ENCODE assay signal across 15 mouse cellular contexts in genomic region chr8:45621576-45622178, GRCm38 (mm10).
DNase-seq lines count a peak whose midpoint lies in the region; ATAC-seq and TF ChIP-seq lines count a peak whose summit lies in the region.
"Had no signal": no experiment of that assay in that cellular context is flagged by ENCODE, and none has a peak within 500 bp of the region (broad histone marks: within the 10 kb centered on the region; RNA-seq: fewer than 3 reads in every experiment).

No protein-coding gene starts in this region.

- H3K27ac ChIP-seq in forebrain, embryonic 10.5 days = peak overlapping the region; percentile 35; the same call in 1 of the 2 replicates
- H3K27ac ChIP-seq in forebrain, embryonic 14.5 days (ENCODE audit: low read depth, low read length) = no peak overlapping the region
- no peak overlapping the region; the same call in 1 of the 2 replicates for H3K27ac ChIP-seq in embryonic facial prominence, embryonic 10.5 days (replicated peaks)
- 0 out of 2 replicates have a peak overlapping the region, but pooled peaks have one; percentile 26 for H3K27ac ChIP-seq in kidney, adult 2 months (ENCODE audit: insufficient read depth, low read depth, low read length)
- peak overlapping the region; percentile 64 for H3K27ac ChIP-seq in limb, embryonic 10.5 days
- no peak overlapping the region for H3K27ac ChIP-seq in hindbrain, embryonic 10.5 days
- H3K27ac ChIP-seq in hindbrain, embryonic 12.5 days = no peak overlapping the region
- H3K27ac ChIP-seq: forebrain, embryonic 12.5 days; neural tube, embryonic 13.5 days had no signal

- no peak for TF ChIP-seq POLR2A in kidney, adult 2 months (IDR thresholded peaks at IDR 0.05; ENCODE audit: low read depth, low read length)

- no peak for DNase-seq in forebrain, embryonic 10.5 days (ENCODE audit: extremely low spot score, low spot score)
- DNase-seq in forebrain, embryonic 14.5 days (ENCODE audit: low spot score) = no peak
- peak; percentile 39 for DNase-seq in embryonic facial prominence, embryonic 10.5 days (ENCODE audit: low spot score)
- DNase-seq in kidney, adult 2 months = no peak
- no peak for DNase-seq in limb, embryonic 10.5 days (ENCODE audit: low spot score)
- no peak for DNase-seq in hindbrain, embryonic 10.5 days (ENCODE audit: low spot score)
- DNase-seq: adrenal gland, postnatal 14 days; cerebellum, adult 9-11 months; heart, postnatal 36 days; lung, embryonic 14.5 days; thymus, postnatal 14 days had no signal

- no peaks in the 10 kb centered on the region for H3K36me3 ChIP-seq in forebrain, embryonic 10.5 days (replicated peaks)
- no peaks in the 10 kb centered on the region for H3K36me3 ChIP-seq in forebrain, embryonic 14.5 days (ENCODE audit: control insufficient read depth, insufficient read depth, low read length)
- no peaks in the 10 kb centered on the region for H3K36me3 ChIP-seq in embryonic facial prominence, embryonic 10.5 days (replicated peaks)
- no peaks in the 10 kb centered on the region for H3K36me3 ChIP-seq in kidney, adult 2 months (ENCODE audit: control insufficient read depth, insufficient read depth, low read length)
- no peaks in the 10 kb centered on the region for H3K36me3 ChIP-seq in limb, embryonic 10.5 days
- H3K36me3 ChIP-seq in hindbrain, embryonic 10.5 days = no peaks in the 10 kb centered on the region
- no peaks in the 10 kb centered on the region for H3K36me3 ChIP-seq in hindbrain, embryonic 12.5 days
- H3K36me3 ChIP-seq: forebrain, embryonic 12.5 days had no signal

- H3K9ac ChIP-seq in forebrain, embryonic 14.5 days (ENCODE audit: low read length) = no peak overlapping the region
- no peak overlapping the region for H3K9ac ChIP-seq in hindbrain, embryonic 12.5 days
- H3K9ac ChIP-seq: forebrain, embryonic 12.5 days; lung, embryonic 14.5 days; neural tube, embryonic 13.5 days had no signal

- H3K4me2 ChIP-seq in forebrain, embryonic 14.5 days (ENCODE audit: low read length) = no peak overlapping the region
- no peak overlapping the region for H3K4me2 ChIP-seq in hindbrain, embryonic 12.5 days (replicated peaks)
- H3K4me2 ChIP-seq: forebrain, embryonic 12.5 days; lung, embryonic 14.5 days; neural tube, embryonic 13.5 days had no signal

- H3K27me3 ChIP-seq in forebrain, embryonic 10.5 days (ENCODE audit: poor library complexity, severe bottlenecking) = no peaks in the 10 kb centered on the region; the same call in 1 of the 2 replicates
- H3K27me3 ChIP-seq in forebrain, embryonic 14.5 days (replicated peaks; ENCODE audit: control insufficient read depth, insufficient read depth, low read length) = no peaks in the 10 kb centered on the region
- H3K27me3 ChIP-seq in embryonic facial prominence, embryonic 10.5 days (replicated peaks; ENCODE audit: low read depth, poor library complexity, severe bottlenecking) = no peaks in the 10 kb centered on the region
- no peaks in the 10 kb centered on the region for H3K27me3 ChIP-seq in kidney, adult 2 months (replicated peaks; ENCODE audit: control insufficient read depth, insufficient read depth, low read length)
- no peaks in the 10 kb centered on the region for H3K27me3 ChIP-seq in limb, embryonic 10.5 days (ENCODE audit: low read depth, poor library complexity, severe bottlenecking)
- no peaks in the 10 kb centered on the region for H3K27me3 ChIP-seq in hindbrain, embryonic 10.5 days (ENCODE audit: insufficient read depth, poor library complexity, severe bottlenecking)
- H3K27me3 ChIP-seq in hindbrain, embryonic 12.5 days = no peaks in the 10 kb centered on the region
- H3K27me3 ChIP-seq: forebrain, embryonic 12.5 days; neural tube, embryonic 13.5 days had no signal

- TF ChIP-seq CTCF in kidney, adult 2 months (conservative IDR thresholded peaks at IDR 0.05; ENCODE audit: insufficient read depth, insufficient read length, low read depth, low read length) = no peak

- no peak overlapping the region for H3K4me3 ChIP-seq in forebrain, embryonic 10.5 days
- no peak overlapping the region for H3K4me3 ChIP-seq in forebrain, embryonic 14.5 days (ENCODE audit: low read depth, low read length)
- H3K4me3 ChIP-seq in embryonic facial prominence, embryonic 10.5 days = no peak overlapping the region
- no peak overlapping the region for H3K4me3 ChIP-seq in kidney, adult 2 months (ENCODE audit: insufficient read depth, low read depth, low read length)
- no peak overlapping the region for H3K4me3 ChIP-seq in limb, embryonic 10.5 days
- H3K4me3 ChIP-seq in hindbrain, embryonic 10.5 days = no peak overlapping the region
- H3K4me3 ChIP-seq in hindbrain, embryonic 12.5 days = no peak overlapping the region
- H3K4me3 ChIP-seq: forebrain, embryonic 12.5 days; neural tube, embryonic 13.5 days had no signal

- ATAC-seq in forebrain, embryonic 14.5 days = no peak
- no peak for ATAC-seq in activated CD4-positive, CD25-positive, alpha-beta regulatory T cell, adult 4 months
- ATAC-seq in hindbrain, embryonic 12.5 days (ENCODE audit: low FRiP score) = no peak

- no peaks in the 10 kb centered on the region for H3K9me3 ChIP-seq in forebrain, embryonic 10.5 days
- H3K9me3 ChIP-seq in forebrain, embryonic 14.5 days (replicated peaks; ENCODE audit: control insufficient read depth, low read length) = no peaks in the 10 kb centered on the region
- no peaks in the 10 kb centered on the region for H3K9me3 ChIP-seq in embryonic facial prominence, embryonic 10.5 days
- H3K9me3 ChIP-seq in limb, embryonic 10.5 days (replicated peaks) = no peaks in the 10 kb centered on the region; the same call in 1 of the 2 replicates
- no peaks in the 10 kb centered on the region for H3K9me3 ChIP-seq in hindbrain, embryonic 10.5 days
- H3K9me3 ChIP-seq in hindbrain, embryonic 12.5 days (replicated peaks) = no peaks in the 10 kb centered on the region
- H3K9me3 ChIP-seq: forebrain, embryonic 12.5 days; neural tube, embryonic 13.5 days had no signal

- peaks cover 12% of the 10 kb centered on the region for H3K4me1 ChIP-seq in forebrain, embryonic 10.5 days
- no peaks in the 10 kb centered on the region for H3K4me1 ChIP-seq in forebrain, embryonic 14.5 days (ENCODE audit: control insufficient read depth, insufficient read depth, low read length)
- peaks cover 16% of the 10 kb centered on the region for H3K4me1 ChIP-seq in embryonic facial prominence, embryonic 10.5 days
- H3K4me1 ChIP-seq in kidney, adult 2 months (ENCODE audit: control insufficient read depth, insufficient read depth, low read length) = no peaks in the 10 kb centered on the region
- peaks cover 8% of the 10 kb centered on the region for H3K4me1 ChIP-seq in limb, embryonic 10.5 days
- H3K4me1 ChIP-seq in hindbrain, embryonic 10.5 days (replicated peaks) = peaks cover 8% of the 10 kb centered on the region
- H3K4me1 ChIP-seq in hindbrain, embryonic 12.5 days = peaks cover 5% of the 10 kb centered on the region; the same call in 1 of the 2 replicates

- WGBS in forebrain, embryonic 10.5 days = 74% methylated on average over 15 of the region's 15 CpGs
- WGBS in forebrain, embryonic 14.5 days = 75% methylated on average over 15 of the region's 15 CpGs
- 54% methylated on average over 15 of the region's 15 CpGs for WGBS in embryonic facial prominence, embryonic 10.5 days
- WGBS in kidney, adult 2 months = 39% methylated on average over 15 of the region's 15 CpGs
- WGBS in limb, embryonic 10.5 days = 68% methylated on average over 15 of the region's 15 CpGs
- 72% methylated on average over 15 of the region's 15 CpGs for WGBS in hindbrain, embryonic 10.5 days
- 75% methylated on average over 15 of the region's 15 CpGs for WGBS in hindbrain, embryonic 12.5 days

Comparison
In these comparisons a context has a peak if more than half of its experiments do, and no peak if none do; other contexts are left out.
1. H3K27ac ChIP-seq: peak in forebrain, embryonic 10.5 days (single experiment), kidney, adult 2 months (single experiment) and limb, embryonic 10.5 days (single experiment); none in forebrain, embryonic 14.5 days (single experiment), embryonic facial prominence, embryonic 10.5 days (single experiment), hindbrain, embryonic 10.5 days (single experiment) and hindbrain, embryonic 12.5 days (single experiment).